Mouse (Mus musculus) E14TG2a.4 (cell line): ENCODE measurements at regions not wholly inside any gene's neighbourhood (a gene's known extent, or its start where the extent isn't known, plus 50 kb on each side); places are given as distances from the start of the nearest gene placed in this dataset.

ENCODE experiments used
- CTCF ChIP-seq: conservative IDR thresholded peaks from 2 replicates; pipeline ENCODE4 v1.5.1; 2014; ENCODE audit warnings: low read length
- POU5F1 ChIP-seq: IDR thresholded peaks from 2 replicates; pipeline ENCODE4 v1.6.1; 2014; ENCODE audit warnings: low read length, borderline replicate concordance

DNA sequence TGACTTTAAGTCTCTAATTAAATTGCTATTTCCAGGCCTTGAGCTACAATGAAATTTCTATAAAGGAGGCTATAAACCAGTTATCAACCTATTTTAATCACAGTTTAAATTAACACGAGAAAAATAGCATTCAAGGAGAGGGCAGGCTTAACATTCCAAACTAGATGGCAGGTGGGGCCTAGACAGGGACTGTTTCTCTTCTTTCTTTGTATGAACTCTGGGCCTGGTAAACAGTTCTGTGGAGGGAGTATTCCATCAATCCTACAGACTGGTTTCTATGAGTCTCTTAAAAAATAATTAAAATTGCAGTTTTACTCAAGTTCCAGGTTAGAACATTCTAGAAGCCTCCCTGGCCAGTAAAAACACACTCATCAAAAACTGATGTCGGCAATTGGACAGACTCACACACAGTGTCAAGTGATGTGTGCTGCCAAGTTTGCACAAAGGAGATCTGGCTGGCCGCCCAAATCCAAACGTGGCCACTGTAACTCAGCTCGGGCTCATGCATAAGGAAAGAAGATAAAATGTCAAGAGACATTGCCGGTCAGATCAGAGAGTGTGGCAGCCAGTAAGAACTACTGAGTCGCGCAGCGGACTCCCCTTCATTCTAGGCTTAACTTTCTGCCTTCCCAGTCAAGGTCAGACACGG is 206.5 kb upstream of the Sash1 start:
- TF ChIP-seq CTCF = no peak
- TF ChIP-seq POU5F1 = no peak
